Mouse (Mus musculus) liver, adult (tissue): ENCODE measurements around the gene Irak1.

Source experiments
- GATA4 ChIP-seq: IDR thresholded peaks from 2 replicates; pipeline ENCODE4 v1.6.1; 2014; ENCODE audit warnings: mild to moderate bottlenecking, low read length; ENCODE audit not compliant: insufficient replicate concordance

The Irak1 gene

DNA sequence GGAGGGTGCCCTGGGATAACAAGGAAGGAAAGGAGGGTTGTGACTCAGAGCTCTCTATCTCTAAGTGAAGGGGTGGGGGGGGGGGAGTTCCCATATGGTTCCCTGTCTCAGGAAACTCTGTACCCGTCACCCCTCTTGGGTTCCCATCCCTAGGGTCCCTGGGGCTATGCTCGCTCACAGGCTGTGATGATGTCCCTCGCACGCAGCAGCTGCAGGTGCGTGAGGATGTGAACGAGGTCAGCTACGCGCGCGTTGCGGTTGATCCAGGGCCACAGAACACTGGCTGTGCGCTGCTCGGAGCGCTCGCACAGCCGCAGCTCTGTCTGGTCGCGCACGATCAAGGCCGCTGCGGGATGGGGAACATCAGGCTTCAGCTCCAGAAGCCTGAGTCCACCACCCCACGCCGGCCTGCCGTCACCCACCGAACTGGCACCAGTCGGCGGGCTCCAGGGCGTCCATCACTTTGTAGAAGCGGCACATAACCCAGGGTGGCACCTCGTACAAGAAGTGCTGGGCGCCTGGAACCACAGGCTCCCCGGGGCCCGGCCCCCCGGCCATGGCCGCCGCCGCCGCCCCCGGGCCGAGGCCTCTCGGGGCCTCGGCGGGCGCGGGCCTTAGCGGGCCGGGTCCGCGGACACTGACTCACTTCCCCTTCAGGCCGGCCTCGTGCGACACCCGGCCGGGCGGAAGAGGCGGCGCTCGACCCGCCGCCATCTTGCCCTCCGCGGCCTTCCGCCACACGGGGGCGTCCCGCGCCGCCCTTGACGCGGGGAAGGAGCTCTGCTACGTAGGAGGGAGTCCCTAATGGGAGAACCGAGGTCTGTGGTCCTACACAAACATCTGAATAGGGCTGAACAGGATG, at the start of gene Irak1:
Gene Irak1, minus strand, starts transcription at position 731 of the 862 bp plus-strand sequence.
- no peak for TF ChIP-seq GATA4

DNA sequence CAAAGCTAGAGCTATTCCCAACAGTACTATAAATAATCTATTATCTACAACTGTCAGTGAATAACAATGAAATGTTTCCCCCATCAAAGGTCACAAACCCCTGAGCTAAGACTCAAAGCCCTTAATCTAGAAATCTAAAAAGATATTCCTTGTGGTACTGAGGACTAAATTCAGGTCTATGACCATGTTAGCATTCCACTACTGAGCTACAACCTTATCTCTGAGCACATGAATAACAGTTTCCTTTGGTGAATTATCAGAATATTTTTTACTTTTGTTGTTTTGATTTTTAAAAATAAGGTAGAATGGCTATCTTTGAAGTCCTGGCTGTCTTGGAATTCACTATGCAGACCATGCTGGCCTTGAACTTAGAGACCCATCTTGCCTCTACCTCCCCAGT, 47.1 kb upstream of the Irak1 start:
- TF ChIP-seq GATA4 = no peak

DNA sequence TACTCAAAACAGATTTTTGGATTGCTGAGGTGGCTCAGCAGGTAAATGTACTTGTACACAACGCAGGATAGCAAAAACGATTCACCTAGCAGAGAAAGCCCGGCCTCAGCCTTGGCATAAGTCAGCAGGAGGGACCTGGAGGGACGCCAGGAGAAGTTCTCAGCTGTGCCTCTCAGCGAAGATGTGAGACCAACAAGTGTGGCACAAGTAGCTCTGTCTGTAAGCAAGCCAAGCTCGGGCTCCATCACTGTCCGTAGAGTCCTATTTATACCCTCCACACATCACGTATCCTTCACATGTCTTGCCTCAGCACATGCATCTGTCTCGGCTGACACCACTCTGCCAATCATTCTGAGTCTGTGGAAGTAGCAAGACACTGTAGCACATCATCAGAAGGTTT, 44.2 kb upstream of the Irak1 start:
- TF ChIP-seq GATA4 = no peak

DNA sequence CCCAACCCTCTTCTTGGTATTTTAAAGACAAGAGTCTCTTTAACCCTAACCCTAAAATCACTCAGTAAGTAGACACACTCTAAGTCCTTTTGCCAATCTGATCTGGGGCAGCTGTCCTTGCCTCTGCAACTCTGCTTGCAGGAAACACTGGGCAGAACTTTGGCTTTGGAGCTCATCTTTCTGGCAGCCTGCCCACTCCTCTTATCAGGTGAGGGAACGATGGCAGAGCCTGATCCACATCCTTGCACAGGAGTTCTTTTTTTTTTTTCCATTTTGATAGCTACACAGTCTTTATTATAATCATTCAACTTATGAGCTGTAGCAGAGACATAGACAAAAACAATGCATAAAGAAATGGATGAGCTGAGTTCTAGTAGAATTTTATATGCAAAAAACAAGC, 21.4 kb upstream of the Irak1 start:
- no peak for TF ChIP-seq GATA4

DNA sequence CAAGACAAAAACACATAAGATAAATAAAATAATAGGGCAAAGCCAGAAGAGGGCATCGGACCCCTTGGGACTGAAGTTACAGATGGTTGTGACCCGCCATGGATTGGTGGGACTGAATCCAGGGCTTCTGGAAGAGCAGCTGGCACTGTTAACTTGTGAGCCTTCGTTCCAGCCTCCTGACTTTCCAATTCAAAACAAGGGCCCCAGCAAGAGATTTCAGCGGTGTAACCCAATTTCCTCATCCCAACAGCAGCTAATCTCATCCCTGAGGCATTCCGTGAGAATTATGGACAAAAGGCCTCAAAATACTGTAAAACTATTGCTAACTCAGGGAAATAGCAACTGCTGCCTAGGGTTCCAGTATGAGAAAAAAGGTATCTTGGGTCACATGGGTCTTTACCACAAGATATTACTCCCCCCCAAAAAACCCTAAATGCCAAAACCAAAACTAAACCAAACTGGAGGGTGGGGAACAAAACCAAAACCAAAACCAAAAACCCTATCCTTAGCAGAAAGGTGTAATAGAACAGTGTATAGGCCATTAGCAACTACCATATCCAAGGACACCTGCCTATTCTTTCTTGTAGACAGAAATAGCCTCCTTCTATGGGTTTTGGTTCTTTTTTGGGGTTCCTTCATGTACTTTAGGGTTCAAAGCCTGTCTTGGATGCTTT, 14.1 kb upstream of the Irak1 start:
- TF ChIP-seq GATA4 = no peak

DNA sequence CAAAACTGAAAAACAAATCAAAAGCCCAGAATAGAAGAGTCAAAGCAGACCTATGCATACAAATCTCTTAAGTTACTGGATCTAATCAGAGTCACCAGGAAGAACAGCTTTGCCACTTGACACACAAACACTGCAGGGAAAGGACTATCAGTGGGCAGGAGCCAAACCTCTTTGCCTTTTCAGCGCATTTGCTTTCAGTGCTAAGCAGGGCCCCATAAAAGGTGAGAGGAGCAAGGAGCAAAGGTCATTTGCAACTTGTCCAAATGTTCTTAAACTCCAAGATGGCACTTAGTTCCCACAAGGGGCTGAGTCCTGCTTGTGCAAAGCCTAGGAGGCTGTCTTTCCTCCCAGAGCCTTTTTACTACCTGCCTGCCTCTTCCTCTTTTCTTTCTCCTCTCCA, 6.3 kb upstream of the Irak1 start:
- no peak for TF ChIP-seq GATA4

DNA sequence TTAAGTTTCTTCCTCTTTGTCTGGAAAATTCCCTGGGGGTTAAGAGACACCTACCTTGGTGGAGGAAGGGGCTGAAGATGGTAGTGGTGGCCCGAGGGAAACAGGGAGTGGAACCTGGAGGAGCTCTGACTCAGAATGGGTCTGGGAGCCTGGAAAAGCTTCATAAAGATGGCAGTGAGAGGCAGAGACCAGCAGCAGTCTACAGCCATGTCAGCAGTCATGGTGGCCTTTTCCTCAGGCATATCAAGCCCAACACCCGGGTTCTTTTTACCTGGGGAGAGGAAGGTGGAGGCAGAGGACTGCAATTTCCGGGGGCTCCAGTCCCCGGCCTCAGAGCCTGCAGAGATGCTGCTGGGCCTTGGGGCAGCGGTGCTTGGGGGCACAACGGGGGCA, 927 bp downstream of the Irak1 start:
- no peak for TF ChIP-seq GATA4

DNA sequence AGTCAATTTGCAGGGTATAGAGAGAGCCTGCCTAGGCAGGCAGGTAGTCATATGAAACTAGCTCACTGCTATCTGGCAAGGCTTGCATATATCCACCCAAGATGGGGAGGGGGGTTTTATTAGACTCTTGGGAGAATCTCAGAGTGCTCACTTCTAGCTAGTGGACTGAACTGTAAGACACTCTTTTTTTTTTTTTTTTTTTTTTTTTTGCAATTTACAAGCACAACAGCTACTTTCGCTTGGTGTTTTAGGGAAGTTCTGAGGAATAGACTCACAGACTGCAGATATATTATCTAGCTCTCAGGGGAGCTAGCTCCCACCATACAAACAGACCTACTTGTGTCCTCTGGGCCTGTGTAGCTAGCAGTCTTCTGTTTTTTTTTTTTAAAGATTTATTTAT, 9.1 kb downstream of the Irak1 start:
- TF ChIP-seq GATA4 = no peak

DNA sequence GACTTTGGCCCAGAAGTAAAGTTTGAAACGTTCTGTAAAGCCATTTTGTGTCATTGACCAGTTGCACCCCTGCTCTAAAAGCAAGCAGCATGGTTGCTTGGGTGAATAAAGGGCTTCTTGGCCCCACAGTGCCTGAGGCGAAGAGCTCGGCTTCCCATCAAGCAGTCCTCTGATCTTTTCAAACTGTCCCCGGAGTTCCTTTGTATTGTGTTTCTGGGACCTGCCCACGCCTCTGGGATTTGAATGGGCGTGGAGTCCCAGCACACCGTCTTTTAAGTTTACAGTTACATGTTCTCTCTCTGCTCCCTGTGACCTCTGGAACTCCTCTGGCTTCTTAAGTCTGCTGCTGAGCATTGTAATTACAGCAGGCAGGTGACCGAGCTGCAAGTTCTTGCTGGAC, 15.7 kb downstream of the Irak1 start:
- no peak for TF ChIP-seq GATA4

DNA sequence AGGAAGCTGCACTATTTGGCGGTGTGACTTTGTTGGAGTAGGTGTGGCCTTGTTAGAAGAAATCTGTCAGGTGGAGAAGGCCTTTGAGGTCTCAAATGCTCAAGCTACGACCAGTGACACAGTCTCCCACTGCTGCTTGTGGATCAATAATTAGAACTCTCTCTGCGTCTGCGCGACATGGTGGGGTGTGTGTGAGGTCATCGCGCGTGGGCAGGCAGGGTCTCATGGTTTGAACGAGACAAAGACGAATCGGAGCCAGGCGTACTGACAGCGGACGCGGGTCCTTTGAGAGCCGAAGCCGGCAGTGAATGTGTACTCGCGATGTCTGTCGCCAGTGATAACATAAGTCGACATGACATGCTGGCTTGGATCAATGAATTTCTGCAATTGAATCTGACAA, 17.3 kb downstream of the Irak1 start:
- TF ChIP-seq GATA4 = no peak

DNA sequence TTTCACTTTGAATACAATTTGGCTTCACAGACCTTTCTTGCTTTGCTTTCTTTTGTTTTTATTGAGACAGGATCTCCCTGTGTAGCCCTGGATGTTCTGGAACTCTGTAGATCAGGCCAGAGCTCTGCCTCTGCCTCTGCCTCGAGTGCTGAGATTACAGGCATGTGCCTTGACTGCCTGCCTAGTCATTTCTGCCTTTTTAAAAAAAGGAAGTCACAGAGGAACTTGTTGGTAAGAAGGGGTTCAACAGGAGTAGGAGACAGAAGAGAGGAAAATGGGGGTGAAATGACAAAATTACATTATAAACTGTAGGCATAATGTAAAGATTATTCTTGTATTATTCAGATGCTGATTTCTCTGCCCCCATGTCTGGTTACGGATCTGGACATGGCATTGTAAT, 20.1 kb downstream of the Irak1 start:
- no peak for TF ChIP-seq GATA4

DNA sequence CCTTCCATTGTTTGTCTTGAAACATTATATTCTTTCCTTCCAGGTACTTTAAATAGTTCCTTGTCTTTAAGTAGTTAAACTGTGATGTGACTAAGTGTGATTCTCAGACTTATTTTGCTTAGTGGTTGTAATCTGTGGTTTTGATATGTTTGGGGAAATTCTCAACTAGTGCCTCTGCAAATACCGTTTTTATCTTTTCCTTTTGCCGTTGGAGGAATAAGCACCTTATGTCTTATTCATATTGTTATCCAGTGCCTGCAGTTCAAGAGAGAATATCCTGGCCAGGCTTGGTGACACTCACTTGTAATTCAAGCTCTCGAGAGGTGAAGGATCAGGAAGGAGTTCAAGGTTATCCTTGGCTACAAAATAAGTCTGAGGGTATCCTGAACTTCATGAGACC, 22.7 kb downstream of the Irak1 start:
- no peak for TF ChIP-seq GATA4

DNA sequence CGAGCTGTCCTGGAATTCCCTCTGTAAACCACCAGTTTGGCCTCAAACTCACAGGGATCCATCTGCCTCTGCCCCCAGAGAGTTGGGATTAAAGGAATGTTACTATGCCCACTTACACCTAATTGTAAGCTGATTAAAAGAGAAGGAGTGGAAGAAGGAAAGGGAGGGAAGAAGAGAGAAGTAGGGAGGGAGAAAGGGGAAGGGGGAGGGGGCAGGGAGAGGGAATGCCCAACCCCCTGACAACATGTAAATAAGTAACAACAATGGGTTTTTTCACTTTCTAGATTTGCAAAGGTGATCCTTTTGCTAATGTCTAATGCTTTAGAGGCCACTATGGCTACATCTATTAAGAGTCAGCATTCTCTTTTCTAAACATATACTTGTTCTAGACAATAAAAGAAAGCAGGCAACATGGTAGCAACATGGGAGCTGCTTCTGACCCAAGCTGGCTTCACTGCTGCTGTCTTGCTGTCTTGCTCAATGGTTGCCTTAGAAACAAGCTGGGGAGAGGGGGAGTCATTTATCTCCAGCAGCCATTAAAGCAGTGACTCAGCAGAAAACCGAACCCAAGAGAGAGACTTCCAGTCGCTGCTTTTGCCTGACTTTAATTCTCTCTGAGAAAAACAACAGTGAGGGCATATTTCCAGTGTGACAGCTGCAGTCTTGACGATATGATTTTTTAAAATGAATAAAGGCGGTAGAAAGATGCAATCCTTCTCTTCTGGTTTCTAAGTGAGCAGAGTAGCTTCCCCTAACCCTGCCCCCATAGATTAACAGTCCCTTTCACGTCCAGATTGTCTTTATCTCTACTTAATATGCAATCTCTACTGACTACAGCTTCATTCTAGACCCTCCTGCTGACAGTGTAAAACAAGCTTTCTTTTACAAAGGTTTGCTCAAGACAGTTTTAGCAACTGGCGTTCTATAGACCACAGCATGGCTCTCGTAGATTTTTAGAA, 24.5 kb downstream of the Irak1 start:
- TF ChIP-seq GATA4 = no peak

DNA sequence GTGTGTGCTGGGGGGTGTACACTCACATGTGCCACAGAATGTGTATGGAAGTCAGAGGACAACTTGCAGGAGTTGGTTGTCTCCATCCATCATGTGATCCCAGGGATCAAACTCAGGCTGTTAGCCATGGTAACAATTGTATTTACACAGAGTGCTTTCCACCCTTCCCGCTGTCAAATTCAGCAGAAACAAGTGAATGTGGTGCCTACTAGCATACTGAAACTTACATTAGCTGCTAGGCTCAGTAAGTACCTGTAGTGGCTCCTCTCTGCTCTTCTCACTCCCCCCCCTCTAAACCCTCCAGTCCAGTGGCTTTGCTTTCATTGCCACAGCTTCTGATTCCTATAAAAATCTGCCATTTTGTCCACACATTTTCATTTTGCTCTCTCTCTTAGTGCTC, 45.9 kb downstream of the Irak1 start:
- no peak for TF ChIP-seq GATA4

DNA sequence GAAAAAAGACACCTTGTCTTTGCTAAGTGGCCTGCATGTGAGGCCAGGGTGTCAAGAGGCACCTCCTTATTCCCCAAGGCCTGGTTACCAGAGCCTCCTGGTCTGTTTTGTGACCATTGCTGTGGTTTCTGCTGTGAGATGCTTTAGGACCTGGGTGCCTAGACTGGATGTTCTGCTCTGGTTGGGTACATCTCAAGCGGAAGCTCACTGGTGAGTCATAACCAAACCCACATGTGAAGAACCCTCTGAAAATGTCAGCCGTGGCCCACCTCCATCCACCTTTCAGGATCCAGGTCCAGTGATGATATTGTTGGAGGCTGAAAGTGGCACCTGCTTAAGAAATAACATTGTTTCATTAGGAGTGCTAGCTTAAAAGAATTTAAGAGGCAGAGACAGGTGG, 47.4 kb downstream of the Irak1 start:
- TF ChIP-seq GATA4 = no peak
